Mouse (Mus musculus): ENCODE data around the gene Zfp867. TPM values are rescaled to one million over a fixed set of nuclear protein-coding genes. Genes with fewer than 3 reads are reported as not detected.

Zfp867 gene
- polyA plus RNA-seq, 1 experiment from 2014 or later: 15.3 TPM

GRCm38 (mm10) chr11:59412999-59413863 lies 59.0 kb downstream of the Zfp867 start:
- no peak for ATAC-seq

DNA sequence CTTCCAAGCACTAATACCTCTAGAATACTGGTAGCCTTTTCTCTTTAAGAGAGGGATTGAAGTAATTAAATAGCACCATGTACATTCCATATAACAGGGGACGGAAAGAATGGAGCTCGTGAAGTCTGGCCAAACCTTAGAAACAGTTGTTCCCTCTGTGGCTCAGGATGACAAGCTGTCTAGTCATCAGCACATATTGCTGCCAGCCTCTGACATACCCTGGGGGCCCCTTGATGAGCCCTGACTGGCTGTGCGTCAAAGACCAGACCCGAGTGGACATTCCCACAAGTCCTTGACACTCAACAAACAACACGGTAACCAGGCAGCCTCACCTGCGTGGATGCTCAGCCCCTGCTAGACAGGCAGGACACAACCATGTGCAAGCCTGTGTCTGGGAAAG lies 60.2 kb downstream of the Zfp867 start:
- 45% methylated on average over 6 of the region's 6 CpGs for WGBS
- Histone ChIP-seq H3K27ac (ENCODE audit: low read length) (no peak overlapping the region), H3K4me2 (ENCODE audit: low read length) (no peak overlapping the region), H3K36me3 (ENCODE audit: control insufficient read depth, insufficient read depth) (peaks cover 9% of the 10 kb centered on the region), H3K27me3 (replicated peaks; ENCODE audit: control insufficient read depth, insufficient read depth, low read length) (no peaks in the 10 kb centered on the region), H3K4me3 (replicated peaks; ENCODE audit: low read length) (no peak overlapping the region), H3K4me1 (replicated peaks; ENCODE audit: control insufficient read depth, insufficient read depth, low read length) (peaks cover 7% of the 10 kb centered on the region), H3K9me3 (ENCODE audit: control insufficient read depth, low read length) (no peaks in the 10 kb centered on the region), H3K9ac (replicated peaks; ENCODE audit: low read depth, low read length) (no peak overlapping the region)
- ATAC-seq: no peak

More at GRCm38 (mm10) chr11:59412999-59413863, 59.0 kb downstream of the Zfp867 start:
- H3K9ac ChIP-seq (replicated peaks; ENCODE audit: low read depth, low read length): no peak overlapping the region
- no peaks in the 10 kb centered on the region for H3K27me3 ChIP-seq (replicated peaks; ENCODE audit: control insufficient read depth, insufficient read depth, low read length)
- H3K4me3 ChIP-seq (replicated peaks; ENCODE audit: low read length): no peak overlapping the region
- H3K4me2 ChIP-seq (ENCODE audit: low read length): no peak overlapping the region
- peaks cover 10% of the 10 kb centered on the region; the same call in 1 of the 2 replicates for H3K36me3 ChIP-seq (ENCODE audit: control insufficient read depth, insufficient read depth)
- H3K27ac ChIP-seq (ENCODE audit: low read length): no peak overlapping the region
- peaks cover 7% of the 10 kb centered on the region for H3K4me1 ChIP-seq (replicated peaks; ENCODE audit: control insufficient read depth, insufficient read depth, low read length)
- WGBS: 87% methylated on average over 13 of the region's 13 CpGs
- H3K9me3 ChIP-seq (ENCODE audit: control insufficient read depth, low read length): no peaks in the 10 kb centered on the region

Other genes with a start within 250 kb of the Zfp867 start
- gene Arf1, start 244.2 kb downstream of the Zfp867 start, polyA plus RNA-seq (2015; fragmentation: Nextera tagmentation; extraction: Ambion mirVana): 645 and 666 TPM in 2 replicates
- gene Wnt3a, start 181.7 kb downstream of the Zfp867 start, polyA plus RNA-seq (2015; fragmentation: Nextera tagmentation; extraction: Ambion mirVana): 0.35 and 0.73 TPM in 2 replicates
- gene Wnt9a, start 165.5 kb downstream of the Zfp867 start, polyA plus RNA-seq (2015; fragmentation: Nextera tagmentation; extraction: Ambion mirVana): 1.5 and 1.6 TPM in 2 replicates
- gene Prss38, start 96.8 kb downstream of the Zfp867 start, polyA plus RNA-seq (2015; fragmentation: Nextera tagmentation; extraction: Ambion mirVana): not detected in 2 replicates
- 11.8 and 14.1 TPM in 2 replicates for gene Jmjd4, start 22.4 kb downstream of the Zfp867 start, polyA plus RNA-seq (2015; fragmentation: Nextera tagmentation; extraction: Ambion mirVana)
- gene Snap47, start 21.3 kb downstream of the Zfp867 start, polyA plus RNA-seq (2015; fragmentation: Nextera tagmentation; extraction: Ambion mirVana): 418 and 445 TPM in 2 replicates
- gene Zkscan17, start 54.3 kb upstream of the Zfp867 start, polyA plus RNA-seq (2015; fragmentation: Nextera tagmentation; extraction: Ambion mirVana): 16.6 and 16.8 TPM in 2 replicates
- 0.11 and 0.77 TPM in 2 replicates for gene Nlrp3, start 69.1 kb upstream of the Zfp867 start, polyA plus RNA-seq (2015; fragmentation: Nextera tagmentation; extraction: Ambion mirVana)
- not detected in 2 replicates for gene Olfr222, start 103.8 kb upstream of the Zfp867 start, polyA plus RNA-seq (2015; fragmentation: Nextera tagmentation; extraction: Ambion mirVana)
- gene Olfr223, start 120.8 kb upstream of the Zfp867 start, polyA plus RNA-seq (2015; fragmentation: Nextera tagmentation; extraction: Ambion mirVana): not detected in 2 replicates
- gene Mprip, start 188.8 kb upstream of the Zfp867 start, polyA plus RNA-seq (2015; fragmentation: Nextera tagmentation; extraction: Ambion mirVana): 51.7 and 51.9 TPM in 2 replicates

Measured in forebrain, embryonic 16.5 days (tissue).